Mouse (Mus musculus) cerebellum, adult 2 months (tissue): Measurements from ENCODE around the gene Btbd3.

Source experiments
- CTCF ChIP-seq: fragments of 200-500 bp; IDR thresholded peaks from 2 replicates; pipeline ENCODE4 v1.5.1; 2011; ENCODE audit warnings: low read depth, mild to moderate bottlenecking, control low read depth, low read length, moderate library complexity, borderline replicate concordance; ENCODE audit not compliant: insufficient read depth
- POLR2A ChIP-seq: fragments of 200-500 bp; IDR thresholded peaks from 2 replicates; pipeline ENCODE4 v1.6.1; 2011; ENCODE audit warnings: low read length, control low read depth, borderline replicate concordance; ENCODE audit not compliant: insufficient read depth

GRCm38 (mm10) chr2:138273404-138274073, 17.2 kb downstream of the Btbd3 start:
- TF ChIP-seq CTCF = no peak
- TF ChIP-seq POLR2A = no peak
